Mouse (Mus musculus): ENCODE data around the gene Asah2. TPM values are rescaled to one million over a fixed set of nuclear protein-coding genes. Genes with fewer than 3 reads are reported as not detected.

The Asah2 gene
- polyA plus RNA-seq, 1 experiment: 4.3 TPM

DNA sequence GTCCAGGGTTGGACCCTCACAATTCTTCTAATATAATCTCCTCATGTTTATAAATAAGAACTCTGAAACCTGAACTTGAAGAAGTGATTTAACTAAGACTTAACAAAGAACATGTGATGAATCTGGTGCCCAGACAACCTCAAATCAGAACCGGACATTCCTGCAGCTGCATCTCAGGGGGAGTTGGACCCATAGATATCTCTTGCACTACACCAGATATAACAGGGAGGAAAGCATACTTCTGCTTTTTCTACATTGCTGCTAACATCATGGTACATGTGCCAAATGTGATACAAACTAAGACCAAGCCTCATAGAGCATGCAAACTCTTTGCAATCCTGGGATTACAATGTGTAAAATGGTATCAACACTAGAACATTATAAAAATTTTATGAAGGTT, 51.8 kb downstream of the Asah2 start:
- Histone ChIP-seq H3K36me3 (ENCODE audit: control insufficient read depth, insufficient read depth, low read length) (no peaks in the 10 kb centered on the region), H3K27me3 (ENCODE audit: control insufficient read depth, insufficient read depth, low read length) (no peaks in the 10 kb centered on the region), H3K4me3 (ENCODE audit: control insufficient read depth, insufficient read depth, low read length) (no peak overlapping the region), H3K27ac (ENCODE audit: control insufficient read depth, insufficient read depth, low read length) (no peak overlapping the region), H3K4me1 (replicated peaks; ENCODE audit: control insufficient read depth, insufficient read depth, low read length) (no peaks in the 10 kb centered on the region)
- 96% methylated on average over 1 of the region's 1 CpGs for WGBS
- DNase-seq: no peak
- no peak for TF ChIP-seq CTCF (IDR thresholded peaks at IDR 0.05; ENCODE audit: borderline replicate concordance, control insufficient read depth, extremely low read depth, insufficient read depth, low read length, poor library complexity)
- TF ChIP-seq POLR2A (IDR thresholded peaks at IDR 0.05; ENCODE audit: control insufficient read depth, extremely low read depth, insufficient read depth, low read length, poor library complexity): no peak

DNA sequence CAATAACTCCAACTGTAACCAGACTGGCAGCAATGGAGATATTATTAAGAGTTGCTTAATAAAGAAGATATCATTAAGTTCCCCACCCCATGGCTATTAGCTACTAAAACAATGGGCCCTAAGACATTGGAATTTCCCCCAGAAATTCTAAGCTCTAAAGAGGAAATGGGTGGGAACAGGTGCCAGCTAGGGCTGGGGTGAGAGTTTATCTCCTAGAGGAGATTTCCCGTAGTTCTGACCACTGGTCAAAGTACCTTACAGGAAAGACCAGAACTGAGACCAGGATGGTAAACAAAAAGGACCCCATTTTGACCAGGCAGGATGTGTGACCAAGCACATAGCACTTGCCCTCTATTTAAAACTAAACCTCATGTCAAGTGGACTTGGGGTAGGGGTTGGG, 52.3 kb downstream of the Asah2 start:
- H3K4me1 ChIP-seq (replicated peaks; ENCODE audit: control insufficient read depth, insufficient read depth, low read length): no peaks in the 10 kb centered on the region
- TF ChIP-seq CTCF (IDR thresholded peaks at IDR 0.05; ENCODE audit: borderline replicate concordance, control insufficient read depth, extremely low read depth, insufficient read depth, low read length, poor library complexity) (no peak), POLR2A (IDR thresholded peaks at IDR 0.05; ENCODE audit: control insufficient read depth, extremely low read depth, insufficient read depth, low read length, poor library complexity) (no peak)
- H3K27ac ChIP-seq (ENCODE audit: control insufficient read depth, insufficient read depth, low read length): no peak overlapping the region
- no peak for DNase-seq
- WGBS: 94% methylated on average over 1 of the region's 1 CpGs
- no peaks in the 10 kb centered on the region for H3K36me3 ChIP-seq (ENCODE audit: control insufficient read depth, insufficient read depth, low read length)
- no peaks in the 10 kb centered on the region for H3K27me3 ChIP-seq (ENCODE audit: control insufficient read depth, insufficient read depth, low read length)
- no peak overlapping the region for H3K4me3 ChIP-seq (ENCODE audit: control insufficient read depth, insufficient read depth, low read length)

DNA sequence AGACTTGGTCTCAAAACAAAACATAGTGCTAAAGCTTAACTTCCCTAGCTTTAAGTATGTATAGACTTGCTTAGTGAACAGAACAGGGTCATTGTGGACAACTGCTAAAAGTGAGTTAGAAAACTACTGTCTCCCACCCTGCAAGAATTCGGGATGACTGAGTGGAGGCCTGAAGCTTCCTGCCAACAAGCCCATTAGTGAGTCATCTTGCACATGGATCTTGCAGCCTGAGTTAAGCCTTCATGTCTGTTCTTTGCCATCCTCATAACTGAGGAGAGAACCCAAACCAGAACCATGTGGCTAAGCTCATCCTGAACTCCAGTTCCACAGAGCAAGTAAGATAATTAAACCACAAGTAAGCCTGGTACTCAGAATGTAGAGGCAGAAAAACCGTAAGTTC, 56.8 kb downstream of the Asah2 start:
- Histone ChIP-seq H3K36me3 (ENCODE audit: control insufficient read depth, insufficient read depth, low read length) (no peaks in the 10 kb centered on the region), H3K27me3 (ENCODE audit: control insufficient read depth, insufficient read depth, low read length) (no peaks in the 10 kb centered on the region), H3K4me1 (replicated peaks; ENCODE audit: control insufficient read depth, insufficient read depth, low read length) (no peaks in the 10 kb centered on the region), H3K27ac (ENCODE audit: control insufficient read depth, insufficient read depth, low read length) (no peak overlapping the region), H3K4me3 (ENCODE audit: control insufficient read depth, insufficient read depth, low read length) (no peak overlapping the region)
- no peak for DNase-seq
- no peak for TF ChIP-seq CTCF (IDR thresholded peaks at IDR 0.05; ENCODE audit: borderline replicate concordance, control insufficient read depth, extremely low read depth, insufficient read depth, low read length, poor library complexity)
- TF ChIP-seq POLR2A (IDR thresholded peaks at IDR 0.05; ENCODE audit: control insufficient read depth, extremely low read depth, insufficient read depth, low read length, poor library complexity): no peak
- 91% methylated on average over 2 of the region's 2 CpGs for WGBS

DNA sequence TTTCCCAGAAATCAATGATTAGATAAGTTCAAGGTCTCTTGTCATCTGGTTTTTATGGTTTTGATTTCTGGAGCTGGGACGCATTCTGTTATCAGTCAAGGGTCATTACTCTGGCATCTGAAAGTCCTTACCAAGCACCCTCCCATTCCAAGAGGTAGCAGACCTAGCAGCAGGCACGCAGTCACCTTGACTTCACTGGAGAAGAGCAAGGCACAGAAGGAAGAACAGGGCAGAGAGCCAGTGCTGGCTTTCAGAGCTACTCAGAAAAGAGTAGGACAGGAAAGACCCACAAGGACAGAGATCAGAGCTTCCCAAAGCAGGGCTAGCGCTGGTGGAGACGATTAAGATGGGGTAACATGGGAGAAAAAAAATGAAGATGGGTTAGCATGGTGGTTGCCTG, 75.1 kb downstream of the Asah2 start:
- Histone ChIP-seq H3K27me3 (ENCODE audit: control insufficient read depth, insufficient read depth, low read length) (no peaks in the 10 kb centered on the region), H3K4me3 (ENCODE audit: control insufficient read depth, insufficient read depth, low read length) (no peak overlapping the region), H3K36me3 (ENCODE audit: control insufficient read depth, insufficient read depth, low read length) (no peaks in the 10 kb centered on the region), H3K4me1 (replicated peaks; ENCODE audit: control insufficient read depth, insufficient read depth, low read length) (no peaks in the 10 kb centered on the region), H3K27ac (ENCODE audit: control insufficient read depth, insufficient read depth, low read length) (no peak overlapping the region)
- 95% methylated on average over 4 of the region's 4 CpGs for WGBS
- DNase-seq: no peak
- TF ChIP-seq POLR2A (IDR thresholded peaks at IDR 0.05; ENCODE audit: control insufficient read depth, extremely low read depth, insufficient read depth, low read length, poor library complexity) (no peak), CTCF (IDR thresholded peaks at IDR 0.05; ENCODE audit: borderline replicate concordance, control insufficient read depth, extremely low read depth, insufficient read depth, low read length, poor library complexity) (no peak)

DNA sequence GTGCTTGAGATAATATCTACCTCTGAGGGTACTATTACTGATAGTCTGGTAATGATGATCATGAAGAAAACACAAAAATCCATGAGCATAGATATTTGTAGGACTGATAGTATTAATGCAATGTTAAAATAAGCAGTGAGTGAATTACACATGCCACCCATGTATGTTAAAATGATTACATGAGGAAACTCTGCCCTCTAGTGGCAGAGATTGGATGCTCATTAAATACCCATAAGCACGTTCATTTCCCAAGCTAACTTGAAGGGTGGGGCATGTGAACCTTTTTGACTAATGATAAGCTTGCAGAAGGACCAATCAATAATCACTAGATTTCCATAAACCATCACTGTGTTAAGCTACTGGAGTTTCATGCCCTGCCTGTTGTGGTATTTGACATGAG, 77.6 kb downstream of the Asah2 start:
- Histone ChIP-seq H3K4me3 (ENCODE audit: control insufficient read depth, insufficient read depth, low read length) (no peak overlapping the region), H3K27ac (ENCODE audit: control insufficient read depth, insufficient read depth, low read length) (no peak overlapping the region), H3K27me3 (ENCODE audit: control insufficient read depth, insufficient read depth, low read length) (no peaks in the 10 kb centered on the region), H3K36me3 (ENCODE audit: control insufficient read depth, insufficient read depth, low read length) (no peaks in the 10 kb centered on the region), H3K4me1 (replicated peaks; ENCODE audit: control insufficient read depth, insufficient read depth, low read length) (no peaks in the 10 kb centered on the region)
- TF ChIP-seq CTCF (IDR thresholded peaks at IDR 0.05; ENCODE audit: borderline replicate concordance, control insufficient read depth, extremely low read depth, insufficient read depth, low read length, poor library complexity) (no peak), POLR2A (IDR thresholded peaks at IDR 0.05; ENCODE audit: control insufficient read depth, extremely low read depth, insufficient read depth, low read length, poor library complexity) (no peak)
- DNase-seq: peak; percentile 58
- 9% methylated on average over 1 of the region's 1 CpGs for WGBS

DNA sequence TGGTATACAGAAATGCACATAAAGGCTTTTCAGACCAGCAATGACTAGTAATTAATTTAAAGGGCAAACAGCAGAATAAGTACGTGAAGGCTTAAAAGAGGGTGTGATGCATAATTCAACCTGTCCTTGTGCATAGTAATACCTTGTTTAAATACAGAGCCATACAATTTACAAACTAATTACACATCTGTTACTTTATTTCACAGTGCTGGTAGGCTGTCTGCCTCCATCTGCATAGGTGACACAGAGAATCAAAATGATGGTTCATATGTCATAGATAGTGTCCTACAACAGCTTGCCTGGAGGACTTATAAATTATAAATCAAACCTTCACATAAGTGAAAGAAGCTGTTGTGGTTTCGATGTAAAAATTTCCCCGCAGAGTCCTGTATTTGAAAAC, 82.6 kb downstream of the Asah2 start:
- no peaks in the 10 kb centered on the region for H3K4me1 ChIP-seq (replicated peaks; ENCODE audit: control insufficient read depth, insufficient read depth, low read length)
- 99% methylated on average over 3 of the region's 3 CpGs for WGBS
- TF ChIP-seq CTCF (IDR thresholded peaks at IDR 0.05; ENCODE audit: borderline replicate concordance, control insufficient read depth, extremely low read depth, insufficient read depth, low read length, poor library complexity) (no peak), POLR2A (IDR thresholded peaks at IDR 0.05; ENCODE audit: control insufficient read depth, extremely low read depth, insufficient read depth, low read length, poor library complexity) (no peak)
- DNase-seq: no peak
- no peak overlapping the region for H3K4me3 ChIP-seq (ENCODE audit: control insufficient read depth, insufficient read depth, low read length)
- H3K27me3 ChIP-seq (ENCODE audit: control insufficient read depth, insufficient read depth, low read length): no peaks in the 10 kb centered on the region
- no peaks in the 10 kb centered on the region for H3K36me3 ChIP-seq (ENCODE audit: control insufficient read depth, insufficient read depth, low read length)
- no peak overlapping the region for H3K27ac ChIP-seq (ENCODE audit: control insufficient read depth, insufficient read depth, low read length)

DNA sequence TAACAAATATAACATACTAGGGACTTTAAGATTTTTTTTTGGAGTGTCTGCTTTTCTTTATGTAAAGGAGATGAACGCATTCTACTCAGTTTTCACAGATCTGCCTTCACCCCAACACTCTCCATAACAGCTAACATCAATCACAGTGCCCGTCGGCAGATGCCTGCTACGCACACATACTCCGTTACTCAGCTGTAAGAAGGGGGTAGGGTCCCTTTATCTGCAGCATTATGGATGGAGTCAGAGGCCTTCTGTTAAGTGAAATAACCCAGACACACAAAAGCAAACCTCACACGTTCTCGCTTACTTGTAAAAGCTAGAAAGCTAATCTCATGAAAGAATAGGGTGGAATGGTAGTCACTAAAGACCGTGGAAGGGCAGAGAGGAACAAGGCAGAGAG, 88.3 kb downstream of the Asah2 start:
- H3K27ac ChIP-seq (ENCODE audit: control insufficient read depth, insufficient read depth, low read length): no peak overlapping the region
- H3K36me3 ChIP-seq (ENCODE audit: control insufficient read depth, insufficient read depth, low read length): no peaks in the 10 kb centered on the region
- WGBS: 97% methylated on average over 8 of the region's 8 CpGs
- no peak overlapping the region for H3K4me3 ChIP-seq (ENCODE audit: control insufficient read depth, insufficient read depth, low read length)
- no peak for DNase-seq
- no peaks in the 10 kb centered on the region for H3K27me3 ChIP-seq (ENCODE audit: control insufficient read depth, insufficient read depth, low read length)
- no peaks in the 10 kb centered on the region for H3K4me1 ChIP-seq (replicated peaks; ENCODE audit: control insufficient read depth, insufficient read depth, low read length)
- TF ChIP-seq CTCF (IDR thresholded peaks at IDR 0.05; ENCODE audit: borderline replicate concordance, control insufficient read depth, extremely low read depth, insufficient read depth, low read length, poor library complexity) (no peak), POLR2A (IDR thresholded peaks at IDR 0.05; ENCODE audit: control insufficient read depth, extremely low read depth, insufficient read depth, low read length, poor library complexity) (no peak)

Measured in thymus, adult 2 months (tissue).